Mouse (Mus musculus): ENCODE measurements around the gene Xlr3a. TPM values are rescaled to one million over a fixed set of nuclear protein-coding genes. Genes with fewer than 3 reads are reported as not detected.
A peak's percentile ranks its signal among the peaks of the same experiment; 100 is the strongest.
"Not testable (repeated sequence)": the region's sequence is repeated elsewhere in the genome, so short reads cannot be mapped to it uniquely, and the experiment has no call there.

The Xlr3a gene
- total RNA-seq (2021), result 1 to 10 TPM; 2.9 to 4.2 TPM

DNA sequence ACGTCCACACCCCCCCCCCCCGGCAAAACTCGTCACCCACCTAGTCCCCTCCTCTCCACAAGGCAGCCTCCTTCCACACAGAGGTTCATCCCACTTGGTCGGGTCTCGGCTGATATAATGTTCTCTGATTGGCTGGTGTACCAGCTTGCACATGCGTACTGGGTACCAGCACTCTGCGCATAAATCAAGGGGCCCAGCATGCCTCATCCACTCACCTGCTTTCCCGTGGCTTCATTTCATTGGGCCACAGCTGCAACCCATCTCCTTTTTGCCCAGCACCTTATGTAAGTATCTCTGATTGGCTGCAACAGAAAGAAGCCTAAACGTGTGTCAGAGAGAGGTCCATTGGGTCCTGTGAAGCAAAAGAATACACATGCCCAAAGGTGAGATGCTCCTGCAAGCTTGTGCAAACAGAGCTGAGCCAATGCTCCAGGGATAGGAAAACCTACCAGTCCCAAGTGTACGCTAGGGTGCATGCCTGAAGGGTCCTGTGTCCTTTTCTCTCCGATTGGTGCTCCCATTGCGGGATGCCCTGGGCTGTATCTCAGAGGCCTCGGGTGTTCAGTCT lies at the start of gene Xlr3a:
TSS of gene Xlr3a (minus strand) at position 155 of the 568 bp plus-strand sequence.
- peak in 1 of 2 experiments; percentile 7 for DNase-seq (ENCODE audit: low spot score in 2 of 2)
- intact Hi-C loops (cut with DNase I), result not testable (repeated sequence)

DNA sequence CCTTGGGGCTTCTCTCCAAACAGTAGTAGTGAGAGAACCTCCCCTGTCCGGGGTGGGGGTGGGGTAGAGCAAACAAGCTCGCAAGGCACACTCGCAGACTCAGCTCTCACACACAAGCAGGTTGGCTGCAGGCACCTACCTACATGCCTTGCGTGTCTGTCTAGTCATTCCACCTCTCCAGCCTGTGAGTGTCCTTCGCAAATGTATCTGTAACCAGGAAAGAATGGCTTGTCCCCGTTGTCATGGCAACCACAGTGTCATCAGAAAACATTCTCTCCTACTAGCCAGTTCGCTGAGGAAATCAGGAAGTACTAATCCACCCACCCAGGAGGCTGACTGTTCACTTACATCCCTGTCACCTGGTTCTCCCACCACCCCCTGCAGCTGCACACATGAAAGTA lies 46.3 kb upstream of the Xlr3a start:
- intact Hi-C loops (cut with DNase I); DNase-seq (ENCODE audit: low spot score in 2 of 2): not testable (repeated sequence)

DNA sequence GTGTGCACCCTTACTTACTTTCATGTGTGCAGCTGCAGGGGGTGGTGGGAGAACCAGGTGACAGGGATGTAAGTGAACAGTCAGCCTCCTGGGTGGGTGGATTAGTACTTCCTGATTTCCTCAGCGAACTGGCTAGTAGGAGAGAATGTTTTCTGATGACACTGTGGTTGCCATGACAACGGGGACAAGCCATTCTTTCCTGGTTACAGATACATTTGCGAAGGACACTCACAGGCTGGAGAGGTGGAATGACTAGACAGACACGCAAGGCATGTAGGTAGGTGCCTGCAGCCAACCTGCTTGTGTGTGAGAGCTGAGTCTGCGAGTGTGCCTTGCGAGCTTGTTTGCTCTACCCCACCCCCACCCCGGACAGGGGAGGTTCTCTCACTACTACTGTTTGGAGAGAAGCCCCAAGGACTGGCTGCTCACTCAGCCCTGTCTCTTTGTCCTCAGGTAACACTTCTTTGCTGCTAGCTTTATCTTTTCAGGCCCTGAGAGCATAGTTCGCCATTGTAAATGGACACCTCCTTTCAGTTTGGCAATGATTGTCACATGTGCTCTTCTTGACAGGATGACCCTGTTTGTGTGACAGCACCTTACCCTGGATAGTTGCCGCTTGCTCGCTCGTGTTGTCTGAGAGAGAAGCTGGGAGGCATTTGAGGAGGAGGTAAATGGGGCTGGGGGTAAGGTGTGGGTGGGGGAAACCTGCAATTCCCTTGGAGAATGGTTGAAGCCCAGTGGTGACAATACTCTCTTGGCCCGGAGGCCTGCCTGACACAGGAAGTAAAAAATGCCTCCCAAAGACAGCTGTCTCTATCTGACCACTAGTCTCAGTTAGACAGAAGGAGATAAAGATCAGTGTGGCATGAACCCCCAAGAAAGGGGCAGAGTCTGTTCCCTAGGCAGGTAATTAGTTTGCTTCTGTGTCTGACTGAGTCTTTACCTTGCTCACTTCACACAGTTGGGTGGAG lies 26.2 kb upstream of the Xlr3a start:
- DNase-seq (ENCODE audit: low spot score in 2 of 2); intact Hi-C loops (cut with DNase I): not testable (repeated sequence)

DNA sequence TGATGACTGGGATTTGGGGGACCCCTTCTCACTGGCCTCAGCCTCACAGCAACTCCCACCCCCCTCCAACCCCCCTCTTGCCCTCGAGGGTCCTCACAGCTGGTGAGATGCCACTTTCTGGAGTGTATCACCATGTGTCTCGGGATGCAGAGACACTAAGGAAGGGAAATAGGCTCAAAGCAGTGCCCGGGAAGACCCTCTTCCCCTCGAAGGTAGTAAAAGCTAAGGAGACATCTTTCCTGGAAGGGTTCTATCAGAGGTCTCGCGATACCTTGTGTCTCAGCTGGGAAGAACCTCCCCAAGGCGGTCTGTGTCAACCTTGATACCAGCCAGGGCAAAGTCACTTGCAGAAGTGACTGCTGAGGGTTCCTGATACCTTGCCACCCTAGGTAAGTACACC lies 19.9 kb upstream of the Xlr3a start, which contains the start of gene Gm14685:
TSS of gene Gm14685 (plus strand) at position 301 of the 400 bp plus-strand sequence.
- DNase-seq (ENCODE audit: low spot score in 2 of 2); intact Hi-C loops (cut with DNase I): not testable (repeated sequence)

DNA sequence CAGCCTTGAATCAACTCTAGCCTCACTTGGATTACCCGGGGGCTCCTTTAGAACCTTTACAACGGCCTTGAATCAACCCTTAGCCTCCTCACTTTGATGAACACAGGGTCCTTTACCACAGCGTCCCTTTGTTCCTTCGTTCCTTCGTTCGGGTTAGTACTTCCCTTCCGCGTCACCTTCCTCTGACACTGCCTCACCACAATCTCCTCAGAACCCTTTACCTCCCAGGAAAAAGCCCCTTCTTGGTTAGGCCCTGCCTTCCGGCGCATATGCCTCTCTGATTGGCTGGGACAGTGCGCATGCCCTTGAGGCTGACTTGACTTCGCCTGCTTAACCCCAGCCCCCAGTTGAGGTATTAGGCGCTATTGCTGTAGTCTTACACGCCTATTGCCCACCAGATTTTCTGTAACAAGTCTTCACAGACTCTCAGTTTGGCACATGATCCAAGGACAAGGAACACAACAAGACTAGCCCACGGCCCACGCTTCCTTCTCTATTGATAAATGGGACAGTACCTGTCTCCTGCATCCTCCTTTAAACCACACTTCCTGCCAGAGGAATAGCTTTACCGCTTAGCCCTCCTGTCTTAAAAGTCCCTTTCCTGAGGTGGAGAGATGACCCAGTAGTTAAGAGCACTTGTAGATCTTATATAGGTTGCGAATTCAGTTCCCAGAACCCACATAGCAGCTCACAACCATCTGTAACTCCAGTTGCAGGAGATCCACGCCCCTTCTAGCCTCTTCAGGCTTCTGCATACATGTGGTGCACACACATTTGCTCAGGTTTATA lies 14.4 kb downstream of the Xlr3a start, which contains the start of gene Xlr4a:
TSS of gene Xlr4a (minus strand) at position 212 of the 789 bp plus-strand sequence.
- DNase-seq (ENCODE audit: low spot score in 2 of 2); intact Hi-C loops (cut with DNase I): not testable (repeated sequence)

DNA sequence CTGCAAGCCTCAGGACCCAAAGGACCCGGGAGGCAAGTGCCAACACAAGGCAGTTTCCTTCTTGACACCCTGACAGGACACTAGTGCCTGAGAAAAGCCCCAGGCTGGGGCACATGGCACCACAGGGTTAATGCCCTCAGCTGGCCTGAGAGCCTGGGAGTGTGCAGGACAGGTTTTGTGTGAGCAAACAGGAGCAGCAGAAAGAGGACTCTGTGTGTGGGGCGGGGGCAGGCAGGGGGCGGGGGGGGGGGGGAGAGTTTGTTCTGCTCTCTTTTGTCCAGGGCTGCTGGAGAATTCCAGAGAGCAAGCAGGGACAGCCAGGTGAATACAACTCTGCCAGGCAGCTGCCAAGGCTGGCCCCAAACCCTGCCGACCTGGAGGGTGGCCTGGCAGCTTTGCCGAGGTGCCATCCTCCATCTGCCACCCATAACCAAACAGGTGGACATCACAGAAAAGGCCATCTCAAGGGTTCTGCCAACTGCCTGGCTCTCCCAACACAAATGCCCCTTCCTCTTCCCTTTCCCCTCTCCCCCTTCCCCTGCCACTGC lies 30.1 kb downstream of the Xlr3a start:
- DNase-seq (ENCODE audit: low spot score in 2 of 2); intact Hi-C loops (cut with DNase I): not testable (repeated sequence)

DNA sequence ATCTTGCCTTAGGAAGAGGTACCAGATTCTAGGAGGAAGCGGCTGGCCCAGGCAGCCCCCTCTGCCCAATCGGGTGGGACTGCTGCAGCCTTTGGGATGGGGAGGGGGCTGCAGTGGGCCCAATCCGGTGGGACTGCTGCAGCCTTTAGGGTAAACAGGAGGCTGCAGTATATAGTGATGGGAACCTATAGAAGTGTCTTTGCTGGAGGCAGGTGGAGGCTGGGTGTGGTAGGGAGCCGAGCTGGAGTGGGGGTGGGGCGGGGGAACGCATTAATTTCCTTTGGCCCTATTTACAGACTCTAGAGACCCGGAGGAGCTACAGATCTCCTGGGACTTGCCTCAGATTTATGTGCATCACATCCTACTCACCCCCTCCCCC lies 32.5 kb downstream of the Xlr3a start, which contains the start of gene Pnma3:
TSS of gene Pnma3 (plus strand) at position 373 of the 379 bp plus-strand sequence.
- no peak for DNase-seq (ENCODE audit: low spot score in 2 of 2)
- intact Hi-C loops (cut with DNase I), result no loop called here

DNA sequence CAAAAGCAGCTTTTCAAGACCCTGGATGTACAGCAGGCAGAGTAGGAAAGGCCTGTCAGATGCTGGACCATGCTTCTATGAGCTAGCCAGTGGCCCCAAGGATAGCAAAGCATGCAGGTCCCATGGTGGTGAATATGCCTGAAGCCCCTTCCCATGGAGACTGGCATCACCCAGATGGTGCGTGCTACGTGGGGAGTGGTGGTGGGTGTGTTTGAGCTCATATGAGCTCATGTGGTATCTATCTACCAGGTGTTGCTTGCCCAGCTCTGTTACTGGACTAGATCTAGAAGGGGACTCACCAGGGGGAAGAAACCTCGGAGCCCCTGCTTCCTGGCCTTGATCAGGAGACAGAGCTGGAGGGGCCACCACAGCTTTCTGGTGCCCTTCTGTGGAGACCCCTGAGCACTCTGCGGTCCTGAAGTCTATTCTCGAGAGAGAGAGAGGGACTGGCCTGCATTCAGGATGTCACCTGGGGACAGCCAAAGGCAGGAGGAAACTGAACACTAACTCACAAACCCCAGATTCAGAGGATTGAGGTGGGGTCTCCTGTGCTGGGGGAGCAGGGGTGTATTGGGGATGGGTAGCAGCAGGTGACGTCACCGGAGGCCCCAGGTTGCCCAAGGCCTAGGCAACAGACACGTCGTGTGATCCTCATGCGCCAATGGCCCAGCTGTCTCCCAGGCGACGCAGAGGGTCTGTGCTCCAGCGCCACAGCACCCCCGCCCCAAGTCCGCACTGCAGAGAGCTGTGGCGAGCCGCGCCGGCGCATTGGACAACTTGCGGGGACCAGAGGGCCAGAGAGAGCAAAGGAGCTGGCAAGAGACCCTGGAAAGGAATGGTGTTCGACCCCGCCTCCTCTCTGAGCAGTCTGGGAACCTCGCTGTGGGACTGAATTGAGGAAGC lies 33.1 kb downstream of the Xlr3a start:
- intact Hi-C loops (cut with DNase I), result no loop called here
- DNase-seq (ENCODE audit: low spot score in 2 of 2), result peak; percentile 12 to 33

DNA sequence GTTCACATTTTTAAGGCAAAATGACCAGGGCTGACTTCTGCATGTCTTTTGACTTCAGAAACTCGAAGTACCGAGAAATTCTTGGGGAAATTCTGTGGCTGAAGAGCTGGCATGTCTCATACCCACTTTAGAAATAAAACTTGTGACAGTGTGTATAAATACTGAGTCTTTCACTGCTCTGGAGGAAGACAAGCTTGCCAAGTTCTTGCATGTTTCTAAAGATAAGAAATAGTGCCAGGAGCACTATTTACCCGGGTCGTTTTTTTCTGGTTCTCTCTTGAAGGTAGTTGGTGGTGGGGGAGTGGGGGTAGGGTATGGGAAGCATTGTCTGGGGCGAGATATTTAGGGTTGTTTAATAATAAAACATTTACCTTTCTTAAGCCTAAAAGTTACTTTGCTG lies 34.6 kb downstream of the Xlr3a start:
- DNase-seq (ENCODE audit: low spot score in 2 of 2), result no peak
- intact Hi-C loops (cut with DNase I), result no loop called here

DNA sequence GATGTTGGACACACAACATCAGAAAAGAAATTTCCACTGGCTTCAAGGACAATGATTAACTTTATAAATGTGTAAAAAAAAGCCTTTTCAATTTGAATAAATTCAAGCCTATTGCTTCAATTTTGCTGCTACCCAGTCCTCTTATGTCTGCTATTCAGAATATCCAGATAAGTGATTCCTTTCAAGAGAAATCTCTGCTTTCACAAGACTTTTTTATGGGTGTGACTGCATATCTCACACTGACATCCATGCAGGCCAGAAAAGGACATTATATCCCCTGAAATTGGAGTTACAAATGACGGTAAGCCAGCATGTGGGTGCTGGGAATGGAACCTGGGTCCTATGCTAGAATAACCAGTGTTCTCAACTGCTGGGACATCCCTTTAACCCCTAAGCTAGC lies 35.4 kb downstream of the Xlr3a start:
- no peak for DNase-seq (ENCODE audit: low spot score in 2 of 2)
- intact Hi-C loops (cut with DNase I), result no loop called here

DNA sequence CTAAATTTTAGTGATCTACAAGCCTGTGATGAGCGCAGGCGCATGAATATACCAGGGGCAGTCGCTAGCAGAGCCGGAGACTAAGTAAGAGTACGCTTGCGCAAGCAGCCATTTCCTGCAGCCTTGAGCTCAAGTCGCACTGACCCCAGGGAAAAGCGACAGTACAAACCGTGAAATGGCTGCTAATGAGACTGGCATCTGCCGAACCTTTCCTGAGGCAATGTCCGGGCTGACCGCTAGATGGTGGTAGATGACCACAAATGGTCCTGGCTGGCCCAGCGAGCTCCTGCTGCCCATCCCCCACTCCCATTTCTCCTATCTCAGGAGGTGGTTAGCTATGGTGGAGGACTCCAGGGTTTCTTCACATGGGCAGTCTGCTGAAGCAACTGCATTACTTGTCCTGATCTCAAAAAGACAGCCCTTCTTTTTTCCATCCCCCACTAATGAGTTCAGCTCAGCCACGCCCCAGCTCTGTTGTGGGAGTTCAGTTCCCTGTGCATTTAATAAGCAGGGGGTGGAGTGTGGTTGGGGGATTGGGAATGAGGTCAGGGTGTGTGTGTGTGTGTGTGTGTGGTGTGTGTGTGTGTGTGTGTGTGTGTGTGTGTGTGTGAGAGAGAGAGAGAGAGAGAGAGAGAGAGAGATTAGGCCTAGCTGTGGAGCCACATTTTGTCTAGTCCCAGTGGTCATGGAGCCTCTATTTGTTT lies 42.9 kb downstream of the Xlr3a start:
- peak; percentile 86 to 92 for DNase-seq (ENCODE audit: low spot score in 2 of 2)
- intact Hi-C loops (cut with DNase I), result no loop called here

DNA sequence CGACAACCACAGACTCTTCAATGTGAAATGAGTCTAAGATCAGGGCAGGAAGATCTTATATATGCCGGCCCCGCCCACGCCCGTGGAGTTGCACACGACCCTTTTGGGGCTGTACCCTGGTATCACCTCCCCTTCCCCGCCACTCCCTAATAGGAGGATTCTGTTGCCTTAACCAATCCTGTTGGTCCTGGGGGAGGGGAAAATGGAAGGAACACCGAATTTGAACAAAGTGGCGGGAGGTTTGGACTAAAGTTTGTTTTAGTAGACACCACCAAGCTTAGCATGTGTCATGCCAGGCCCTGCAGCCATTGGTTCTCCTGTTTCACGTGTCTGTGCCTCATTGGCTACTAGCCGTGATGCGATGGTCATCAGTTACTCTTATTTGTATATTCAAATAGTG lies 57.2 kb downstream of the Xlr3a start:
- no peak for DNase-seq (ENCODE audit: low spot score in 2 of 2)
- intact Hi-C loops (cut with DNase I), result no loop called here

DNA sequence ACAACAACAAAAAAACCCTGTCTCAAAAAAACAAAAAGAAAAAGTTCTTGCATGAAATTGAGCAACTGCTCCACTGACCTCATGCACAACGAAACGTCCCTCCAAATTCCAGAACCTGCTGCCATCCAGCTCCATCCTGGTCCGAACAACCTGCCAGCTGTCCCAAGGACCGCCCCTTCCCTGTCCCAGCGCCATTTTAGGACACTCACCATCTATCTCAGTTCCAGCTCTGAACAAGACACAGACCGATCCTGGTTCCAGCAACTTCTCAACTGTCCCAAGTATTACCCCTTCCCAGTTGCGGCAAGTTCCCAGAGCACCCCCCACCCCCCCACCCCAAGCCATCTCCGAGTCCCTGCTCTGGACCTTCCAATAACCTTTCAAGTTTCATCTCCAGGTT lies 58.1 kb downstream of the Xlr3a start:
- intact Hi-C loops (cut with DNase I), result no loop called here
- no peak for DNase-seq (ENCODE audit: low spot score in 2 of 2)

DNA sequence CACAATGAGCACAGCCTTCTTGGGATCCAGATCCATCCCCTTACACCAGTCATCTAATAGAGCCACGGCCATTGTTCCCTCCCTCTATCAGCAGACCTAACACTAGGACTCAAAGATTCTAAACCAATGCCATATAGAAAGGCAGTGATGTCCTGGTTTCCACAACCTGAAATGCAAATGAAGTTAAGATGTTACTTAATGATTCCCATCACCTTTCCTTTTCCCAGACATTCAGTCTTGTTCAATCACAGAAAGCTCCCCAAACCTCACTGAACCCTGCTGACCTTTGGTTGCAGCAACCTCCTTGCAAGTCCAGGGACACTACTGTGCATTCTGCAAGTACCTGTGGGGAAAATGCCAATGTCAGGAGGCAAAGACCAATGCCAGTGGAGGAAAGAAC lies 59.9 kb downstream of the Xlr3a start, which contains the start of gene Pnma5:
TSS of gene Pnma5 (minus strand) at position 101 of the 400 bp plus-strand sequence.
- intact Hi-C loops (cut with DNase I), result no loop called here
- no peak for DNase-seq (ENCODE audit: low spot score in 2 of 2)

Measured in left cerebral cortex, postnatal 36 days (tissue).